Mouse (Mus musculus) cerebellum, adult 2 months (tissue): Measurements from ENCODE around the gene Prrx2.

Experiments used
- CTCF ChIP-seq: fragments of 200-500 bp; IDR thresholded peaks from 2 replicates; pipeline ENCODE4 v1.5.1; 2011; ENCODE audit warnings: low read depth, mild to moderate bottlenecking, control low read depth, low read length, moderate library complexity, borderline replicate concordance; ENCODE audit not compliant: insufficient read depth
- POLR2A ChIP-seq: fragments of 200-500 bp; IDR thresholded peaks from 2 replicates; pipeline ENCODE4 v1.6.1; 2011; ENCODE audit warnings: low read length, control low read depth, borderline replicate concordance; ENCODE audit not compliant: insufficient read depth

GRCm38 (mm10) chr2:30848184-30848583 lies 13.4 kb downstream of the Prrx2 start:
- TF ChIP-seq CTCF (no peak), POLR2A (no peak)
